Mouse (Mus musculus): Measurements from ENCODE around the gene Foxl2.

DNA sequence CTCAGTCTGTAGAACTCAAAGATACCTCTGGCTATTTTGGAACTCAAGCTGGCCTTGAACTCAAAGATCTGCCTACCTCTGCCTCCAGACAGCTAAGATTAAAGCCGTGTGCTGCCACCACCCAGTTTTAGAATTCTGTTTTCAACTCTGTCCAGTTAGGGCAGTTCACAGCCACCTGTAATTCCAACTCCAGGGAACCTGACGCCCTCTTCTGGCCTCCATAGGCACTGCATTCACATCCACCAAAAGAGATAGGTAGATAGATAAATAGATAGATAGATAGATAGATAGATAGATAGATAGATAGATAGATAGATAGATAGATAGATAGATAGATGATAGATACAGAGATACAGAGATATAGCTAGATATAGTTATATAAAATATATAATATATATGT lies 15.8 kb upstream of the Foxl2 start:
- TF ChIP-seq CTCF (IDR thresholded peaks at IDR 0.05; ENCODE audit: insufficient read depth, low read length) = peak; percentile 35; the same call in 1 of the 2 replicates
- no peak for TF ChIP-seq POLR2A (IDR thresholded peaks at IDR 0.05; ENCODE audit: borderline replicate concordance, extremely low read depth, low read depth, low read length)
